Mouse (Mus musculus) bone marrow, adult 2 months (tissue): ENCODE data around the gene Stum. TPM values are rescaled to one million over a fixed set of nuclear protein-coding genes. Genes with fewer than 3 reads are reported as not detected.
A peak's percentile ranks its signal among the peaks of the same experiment; 100 is the strongest.

Source experiments
- H3K27ac ChIP-seq: fragments of 200-500 bp; 2 replicates; pipeline ENCODE4 v1.5.1; 2012; ENCODE audit warnings: low read depth, mild to moderate bottlenecking, control low read depth, inconsistent platforms, low read length; ENCODE audit not compliant: control insufficient read depth, poor library complexity, insufficient read depth
- H3K4me1 ChIP-seq: fragments of 200-500 bp; 2 replicates; pipeline ENCODE4 v1.6.1; 2011; ENCODE audit warnings: low read length; ENCODE audit not compliant: control insufficient read depth, insufficient read depth
- H3K4me3 ChIP-seq: fragments of 200-500 bp; replicated peaks from 2 replicates; pipeline ENCODE3; 2011; ENCODE audit warnings: mild to moderate bottlenecking, low read depth, low read length, control low read depth; ENCODE audit not compliant: control insufficient read depth
- CTCF ChIP-seq: fragments of 200-500 bp; IDR thresholded peaks from 2 replicates; pipeline ENCODE4 v1.5.1; 2011; ENCODE audit warnings: low read length, control low read depth; ENCODE audit not compliant: control insufficient read depth, insufficient read depth
- POLR2A ChIP-seq: fragments of 200-500 bp; IDR thresholded peaks from 2 replicates; pipeline ENCODE4 v1.6.1; 2011; ENCODE audit warnings: low read depth, mild to moderate bottlenecking, control low read depth, low read length, borderline replicate concordance; ENCODE audit not compliant: control insufficient read depth
- WGBS: fragments of 180-500 bp; shearing (Covaris S2); methylation state at CpG from one replicate; pipeline ENCODE4 v1.1.7; 2018; 5-methylcytosine and 5-hydroxymethylcytosine counted together
- polyA plus RNA-seq: library from polyadenylated mRNA; stranded (reverse); fragments of >200 nt; gene quantifications from 2 replicates; pipeline ENCODE4 v1.2.4, GENCODE M21; 2011; ENCODE audit warnings: low replicate concordance; ENCODE audit not compliant: missing spikeins, insufficient read depth, insufficient read length

Gene Stum
- polyA plus RNA-seq, 1 experiment, result not detected

- Histone ChIP-seq H3K27ac (no peak overlapping the region), H3K4me3 (no peak overlapping the region), H3K4me1 (peaks cover 2% of the 10 kb centered on the region; the same call in 1 of the 2 replicates)
- 53% methylated on average over 7 of the region's 7 CpGs for WGBS
- no peak for TF ChIP-seq CTCF
Observed at GRCm38 (mm10) chr1:180410306-180410705, 73.0 kb downstream of the Stum start.

GRCm38 (mm10) chr1:180409771-180410170, 73.5 kb downstream of the Stum start:
- no peak overlapping the region for H3K27ac ChIP-seq
- WGBS, result 55% methylated on average over 5 of the region's 5 CpGs
- TF ChIP-seq POLR2A (no peak), CTCF (no peak)
- no peak overlapping the region for H3K4me3 ChIP-seq
- peaks cover 5% of the 10 kb centered on the region for H3K4me1 ChIP-seq

- 69% methylated on average over 9 of the region's 9 CpGs for WGBS
- TF ChIP-seq POLR2A (no peak), CTCF (no peak)
- Histone ChIP-seq H3K4me1 (peaks cover 7% of the 10 kb centered on the region), H3K4me3 (no peak overlapping the region), H3K27ac (no peak overlapping the region)
Observed at GRCm38 (mm10) chr1:180408832-180409231, 74.5 kb downstream of the Stum start.

GRCm38 (mm10) chr1:180407727-180408719, 75.3 kb downstream of the Stum start:
- WGBS, result 84% methylated on average over 18 of the region's 18 CpGs
- TF ChIP-seq POLR2A (no peak), CTCF (no peak)
- peaks cover 10% of the 10 kb centered on the region for H3K4me1 ChIP-seq
- H3K4me3 ChIP-seq, result no peak overlapping the region
- H3K27ac ChIP-seq, result no peak overlapping the region

GRCm38 (mm10) chr1:180407171-180407671, 76.1 kb downstream of the Stum start:
- Histone ChIP-seq H3K4me3 (no peak overlapping the region), H3K4me1 (peaks cover 13% of the 10 kb centered on the region), H3K27ac (no peak overlapping the region)
- peak; percentile 69 for TF ChIP-seq CTCF
- no peak for TF ChIP-seq POLR2A
- 17% methylated on average over 16 of the region's 16 CpGs for WGBS

GRCm38 (mm10) chr1:180406336-180407035, 76.8 kb downstream of the Stum start:
- Histone ChIP-seq H3K27ac (no peak overlapping the region), H3K4me3 (no peak overlapping the region), H3K4me1 (peaks cover 15% of the 10 kb centered on the region)
- TF ChIP-seq CTCF, result no peak
- no peak for TF ChIP-seq POLR2A
- 75% methylated on average over 11 of the region's 11 CpGs for WGBS

GRCm38 (mm10) chr1:180405576-180406335, 77.5 kb downstream of the Stum start:
- TF ChIP-seq POLR2A (no peak), CTCF (no peak)
- 66% methylated on average over 9 of the region's 9 CpGs for WGBS
- Histone ChIP-seq H3K4me3 (no peak overlapping the region), H3K4me1 (peaks cover 18% of the 10 kb centered on the region), H3K27ac (no peak overlapping the region; the same call in 1 of the 2 replicates)
